Mouse (Mus musculus): ENCODE measurements around the gene Atp2b2. TPM values are rescaled to one million over a fixed set of nuclear protein-coding genes. Genes with fewer than 3 reads are reported as not detected.
"Not testable (repeated sequence)": the region's sequence is repeated elsewhere in the genome, so short reads cannot be mapped to it uniquely, and the experiment has no call there.

Atp2b2 gene
- polyA plus RNA-seq, 1 experiment from 2014 or later, result 14.8 TPM

DNA sequence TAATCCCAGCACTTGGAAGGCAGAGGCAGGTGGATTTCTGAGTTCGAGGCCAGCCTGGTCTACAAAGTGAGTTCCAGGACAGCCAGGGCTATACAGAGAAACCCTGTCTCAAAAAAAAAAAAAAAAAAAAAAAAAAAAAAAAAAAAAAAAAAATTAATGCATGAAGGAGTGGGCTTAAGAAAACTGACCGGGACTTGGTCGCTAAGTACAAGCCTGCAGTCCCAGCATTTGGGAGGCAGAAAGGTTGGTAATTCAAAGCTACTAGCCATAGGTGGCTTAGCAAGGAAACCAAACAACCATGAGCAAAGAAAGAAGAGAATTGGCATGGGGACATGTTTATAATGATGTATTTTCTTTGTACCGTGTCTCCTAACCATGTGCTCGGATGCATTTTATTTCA, 329.0 kb downstream of the Atp2b2 start:
- not testable (repeated sequence) for H3K4me3 ChIP-seq; H3K27ac ChIP-seq; H3K4me1 ChIP-seq; H3K4me2 ChIP-seq (replicated peaks); H3K9me3 ChIP-seq; ATAC-seq (ENCODE audit: low FRiP score, low read depth); H3K9ac ChIP-seq; H3K27me3 ChIP-seq (replicated peaks)
- peaks cover 78% of the 10 kb centered on the region for H3K36me3 ChIP-seq
- WGBS, result 95% methylated on average over 5 of the region's 5 CpGs

DNA sequence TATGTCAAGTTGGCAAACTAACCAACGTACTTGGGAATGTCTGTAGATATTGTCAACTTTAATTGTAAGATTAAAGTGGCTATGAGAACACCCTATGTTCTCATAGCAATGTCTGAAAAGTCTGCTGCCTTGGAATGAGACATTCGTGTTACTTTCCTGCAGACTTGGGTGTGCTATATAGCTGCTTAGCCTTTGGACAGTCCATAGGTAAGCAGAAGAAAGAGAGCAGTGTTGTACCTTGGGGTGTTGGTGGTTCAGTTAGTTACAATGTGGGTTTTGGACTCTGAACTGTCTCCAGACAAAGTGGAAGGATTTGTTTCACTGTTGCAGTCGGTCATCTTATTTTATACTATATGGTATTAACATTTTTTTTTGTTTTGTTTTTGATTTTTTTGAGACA, 329.7 kb downstream of the Atp2b2 start:
- Histone ChIP-seq H3K9ac (no peak overlapping the region), H3K4me2 (replicated peaks) (no peak overlapping the region), H3K27me3 (replicated peaks) (no peaks in the 10 kb centered on the region), H3K9me3 (no peaks in the 10 kb centered on the region), H3K27ac (no peak overlapping the region), H3K4me3 (no peak overlapping the region), H3K4me1 (no peaks in the 10 kb centered on the region), H3K36me3 (peaks cover 85% of the 10 kb centered on the region)
- ATAC-seq (ENCODE audit: low FRiP score, low read depth), result no peak
- WGBS, result 97% methylated on average over 3 of the region's 3 CpGs

DNA sequence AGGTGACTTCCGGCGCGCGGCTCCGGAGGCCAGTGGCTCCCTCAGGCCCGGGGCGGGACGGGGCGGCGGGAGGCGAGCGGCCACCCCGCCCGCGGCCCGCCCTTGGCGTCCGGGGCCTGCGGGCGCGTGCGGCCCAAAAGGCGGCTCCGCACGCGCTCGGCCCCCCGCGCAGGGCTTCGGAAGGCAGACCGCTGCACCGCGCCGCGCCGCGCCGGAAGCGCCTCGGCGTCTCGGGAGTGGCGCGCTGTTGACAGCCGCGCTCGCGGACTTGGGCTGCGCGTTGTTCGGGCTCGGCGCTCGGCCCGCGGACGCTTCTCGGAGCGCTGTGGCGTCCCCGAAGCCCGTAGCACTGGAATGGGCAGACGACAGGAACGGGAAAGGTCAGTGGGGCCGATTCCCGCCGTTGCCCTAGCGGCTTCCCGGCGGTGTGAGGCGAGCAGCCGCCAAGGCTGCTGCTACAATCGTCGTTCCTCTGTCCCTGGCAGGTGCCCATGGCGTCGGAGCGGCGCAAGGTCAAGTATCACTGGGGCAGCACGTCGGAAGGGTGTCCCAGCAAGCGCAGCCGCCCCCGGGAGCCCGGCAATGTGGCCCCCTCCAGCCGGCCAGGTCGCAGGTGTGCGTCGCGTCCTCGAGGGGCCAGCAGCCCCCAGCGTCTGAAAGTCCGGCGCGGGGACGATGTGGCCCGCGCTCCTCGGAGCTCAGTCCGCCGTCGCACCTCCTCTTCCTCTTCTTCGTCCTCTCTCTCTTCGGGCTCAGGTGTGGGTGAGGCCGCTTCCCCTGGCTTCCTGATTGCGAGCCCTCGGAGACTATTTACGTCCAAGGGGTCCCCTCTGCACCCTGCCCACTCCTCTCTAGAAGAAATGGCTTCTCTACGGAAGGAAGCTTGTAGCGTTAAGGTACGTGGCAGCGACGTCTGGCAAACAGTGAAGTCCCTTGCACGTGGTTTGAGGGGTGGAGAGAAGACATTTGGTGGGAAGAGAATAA, 344.9 kb downstream of the Atp2b2 start:
- H3K4me1 ChIP-seq, result peaks cover 32% of the 10 kb centered on the region
- peak overlapping the region; percentile 72; the same call in 1 of the 2 replicates for H3K27ac ChIP-seq
- H3K4me3 ChIP-seq, result peak overlapping the region; percentile 92
- ATAC-seq (ENCODE audit: low FRiP score, low read depth), result peak; percentile 75
- H3K27me3 ChIP-seq (replicated peaks), result no peaks in the 10 kb centered on the region
- peaks cover 24% of the 10 kb centered on the region for H3K36me3 ChIP-seq
- under 1% methylated on average over 113 of the region's 113 CpGs for WGBS
- H3K4me2 ChIP-seq (replicated peaks), result peak overlapping the region; percentile 100
- H3K9me3 ChIP-seq, result no peaks in the 10 kb centered on the region
- H3K9ac ChIP-seq, result peak overlapping the region; percentile 80

DNA sequence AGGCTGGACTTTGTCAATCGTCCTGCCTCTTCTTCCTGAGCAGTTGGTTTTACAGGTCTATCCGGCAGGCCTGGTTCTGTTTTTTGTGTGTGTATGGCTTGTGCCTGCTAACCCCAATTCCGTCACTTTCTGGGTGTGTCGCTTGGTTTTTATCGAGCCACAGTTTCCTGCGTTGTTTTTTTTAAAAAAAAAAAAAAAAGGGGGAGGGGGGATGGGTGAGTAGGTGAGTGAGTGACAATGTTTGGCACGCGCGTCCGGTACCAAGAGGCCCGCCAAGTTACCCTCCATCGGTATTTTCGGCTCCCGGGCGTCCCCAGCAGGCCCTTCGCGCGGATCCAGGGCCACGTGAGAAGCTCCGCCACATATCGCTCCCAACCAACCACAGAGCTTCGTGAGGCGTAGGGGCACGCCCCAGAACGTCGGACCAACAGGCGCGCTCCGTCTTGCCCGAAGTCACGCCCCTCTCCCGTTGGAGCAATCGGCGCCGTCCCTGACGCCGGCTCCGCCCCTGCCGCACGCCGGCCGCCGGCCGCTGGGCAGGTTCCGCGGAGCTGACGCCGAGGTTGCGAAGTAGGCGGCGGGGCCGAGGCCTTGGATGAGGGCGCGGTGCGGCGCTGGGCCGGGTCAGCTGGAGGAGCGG, 345.7 kb downstream of the Atp2b2 start, which contains the start of gene Tatdn2:
Gene Tatdn2, plus strand, starts transcription at position 469 of the 640 bp plus-strand sequence.
- Histone ChIP-seq H3K9ac (peak within 1 kb of the TSS; percentile 80), H3K9me3 (no peaks in the 10 kb centered on the region), H3K27me3 (replicated peaks) (no peaks in the 10 kb centered on the region), H3K27ac (peak within 1 kb of the TSS; percentile 72; the same call in 1 of the 2 replicates), H3K4me2 (replicated peaks) (peak within 1 kb of the TSS; percentile 100), H3K36me3 (peaks cover 16% of the 10 kb centered on the region; the same call in 1 of the 2 replicates), H3K4me3 (peak within 1 kb of the TSS; percentile 92), H3K4me1 (peaks cover 32% of the 10 kb centered on the region)
- ATAC-seq (ENCODE audit: low FRiP score, low read depth), result peak; percentile 99
- under 1% methylated on average over 58 of the region's 58 CpGs for WGBS

DNA sequence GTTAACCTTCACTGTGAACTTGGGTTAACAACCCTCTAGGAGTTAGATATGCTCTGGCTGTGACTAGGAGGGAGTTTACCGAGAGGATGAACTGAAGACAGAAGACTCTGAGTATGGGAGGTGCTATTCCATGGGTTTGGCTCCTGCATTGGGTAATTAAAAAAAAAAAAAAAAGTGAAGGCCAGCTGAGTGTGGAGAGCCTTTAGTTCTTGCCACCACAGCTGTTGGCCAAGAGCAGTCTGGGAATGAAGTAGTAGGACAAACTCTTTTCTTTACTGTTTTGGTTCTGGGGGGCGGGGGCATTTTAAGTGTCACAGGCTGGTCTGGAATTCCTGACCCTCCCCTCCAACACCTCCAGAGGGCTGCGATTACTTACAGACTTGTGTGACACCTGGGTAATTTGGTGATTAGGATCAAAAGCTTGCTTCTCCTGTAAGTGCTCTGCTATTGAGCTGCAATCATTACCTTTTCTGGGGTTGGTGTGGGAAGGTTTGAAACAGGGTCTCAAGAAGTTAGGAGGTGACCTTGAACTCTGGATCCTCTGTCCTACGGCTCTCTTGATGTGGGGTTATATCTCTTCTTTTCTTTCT, 346.6 kb downstream of the Atp2b2 start:
- Histone ChIP-seq H3K4me2 (replicated peaks) (peak overlapping the region; percentile 100), H3K4me1 (peaks cover 33% of the 10 kb centered on the region), H3K4me3 (no peak overlapping the region; the same call in 1 of the 2 replicates), H3K27me3 (replicated peaks) (no peaks in the 10 kb centered on the region), H3K9me3 (no peaks in the 10 kb centered on the region), H3K36me3 (peaks cover 10% of the 10 kb centered on the region; the same call in 1 of the 2 replicates), H3K9ac (0 out of 2 replicates have a peak overlapping the region, but pooled peaks have one; percentile 26), H3K27ac (no peak overlapping the region)
- ATAC-seq (ENCODE audit: low FRiP score, low read depth), result no peak
- 63% methylated on average over 4 of the region's 4 CpGs for WGBS

DNA sequence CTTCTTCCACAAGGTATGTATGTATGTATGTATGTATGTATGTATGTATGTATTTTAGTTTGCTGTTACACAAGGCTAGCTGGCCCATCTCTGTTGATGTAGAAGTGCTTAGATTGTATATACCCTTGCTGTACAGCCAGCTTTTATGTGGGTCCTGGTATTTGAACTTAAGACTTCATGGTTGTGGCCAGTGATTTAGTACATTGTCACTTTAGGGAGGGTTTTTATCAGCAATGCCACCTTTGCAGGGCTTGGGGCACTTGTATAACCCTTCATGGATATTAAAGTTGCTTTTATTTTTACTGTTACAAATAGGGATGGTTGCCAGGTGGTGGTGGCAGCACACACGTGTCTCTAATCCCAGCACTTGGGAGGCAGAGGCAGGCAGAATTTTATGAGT, 347.2 kb downstream of the Atp2b2 start:
- ATAC-seq (ENCODE audit: low FRiP score, low read depth), result no peak
- Histone ChIP-seq H3K36me3 (peaks cover 7% of the 10 kb centered on the region; the same call in 1 of the 2 replicates), H3K27ac (no peak overlapping the region), H3K9me3 (no peaks in the 10 kb centered on the region), H3K4me2 (replicated peaks) (no peak overlapping the region), H3K9ac (no peak overlapping the region), H3K4me1 (peaks cover 35% of the 10 kb centered on the region), H3K4me3 (no peak overlapping the region), H3K27me3 (replicated peaks) (no peaks in the 10 kb centered on the region)
- WGBS, result 76% methylated on average over 1 of the region's 1 CpGs

Small RNA genes lying within 50 kb of the gene (microRNA-seq; reads per million reads assigned to microRNA genes)
- not detected for gene Mir7042

Other genes starting within 250 kb of the Atp2b2 start
- gene Slc6a11, start 88.6 kb upstream of the Atp2b2 start, polyA plus RNA-seq (2016; fragmentation: Nextera tagmentation; extraction: Ambion mirVana), result 5.6 and 7.1 TPM in 2 replicates
- 32.4 and 35.4 TPM in 2 replicates for gene Slc6a1, start 240.0 kb upstream of the Atp2b2 start, polyA plus RNA-seq (2016; fragmentation: Nextera tagmentation; extraction: Ambion mirVana)